Mouse (Mus musculus) neural tube, embryonic 12.5 days (tissue): ENCODE data around the gene Kdm5a. TPM values are rescaled to one million over a fixed set of nuclear protein-coding genes. Genes with fewer than 3 reads are reported as not detected.

Source experiments
- ATAC-seq: fragments of 200-750 bp; cut with Nextera tagmentation; 2 replicates; pipeline ENCODE4 v1.8.0; 2017; ENCODE audit warnings: low read depth, mild to moderate bottlenecking, moderate TSS enrichment, moderate library complexity; ENCODE audit not compliant: low FRiP score
- H3K27ac ChIP-seq: fragments of 300-500 bp; sonication (generic); 2 replicates; pipeline ENCODE4 v1.5.1; 2016
- H3K27me3 ChIP-seq: fragments of 300-500 bp; sonication (generic); replicated peaks from 2 replicates; pipeline ENCODE4 v1.6.1; 2016; ENCODE audit warnings: mild to moderate bottlenecking
- H3K36me3 ChIP-seq: fragments of 300-500 bp; sonication (generic); 2 replicates; pipeline ENCODE4 v1.6.1; 2016; ENCODE audit warnings: mild to moderate bottlenecking
- H3K4me1 ChIP-seq: fragments of 300-500 bp; sonication (generic); 2 replicates; pipeline ENCODE4 v1.6.1; 2016
- H3K4me2 ChIP-seq: fragments of 300-500 bp; sonication (generic); replicated peaks from 2 replicates; pipeline ENCODE4 v1.6.1; 2016; ENCODE audit warnings: mild to moderate bottlenecking
- H3K4me3 ChIP-seq: fragments of 300-500 bp; sonication (generic); 2 replicates; pipeline ENCODE4 v1.5.1; 2016
- H3K9ac ChIP-seq: fragments of 300-500 bp; sonication (generic); 2 replicates; pipeline ENCODE4 v1.6.1; 2016; ENCODE audit warnings: mild to moderate bottlenecking
- H3K9me3 ChIP-seq: fragments of 300-500 bp; sonication (generic); 2 replicates; pipeline ENCODE4 v1.6.1; 2016; ENCODE audit warnings: mild to moderate bottlenecking
- WGBS: fragments of 180-500 bp; shearing (Covaris S2); methylation state at CpG from one replicate; pipeline ENCODE4 v1.1.7; 2016; 5-methylcytosine and 5-hydroxymethylcytosine counted together
- polyA plus RNA-seq: library from polyadenylated mRNA; unstranded; fragments of >200 nt; fragmentation: Nextera tagmentation; extraction: Ambion mirVana; gene quantifications from 2 replicates; pipeline ENCODE4 v1.2.1, GENCODE M21; 2016

Kdm5a gene
- polyA plus RNA-seq, 1 experiment from 2014 or later = 51.4 TPM

DNA sequence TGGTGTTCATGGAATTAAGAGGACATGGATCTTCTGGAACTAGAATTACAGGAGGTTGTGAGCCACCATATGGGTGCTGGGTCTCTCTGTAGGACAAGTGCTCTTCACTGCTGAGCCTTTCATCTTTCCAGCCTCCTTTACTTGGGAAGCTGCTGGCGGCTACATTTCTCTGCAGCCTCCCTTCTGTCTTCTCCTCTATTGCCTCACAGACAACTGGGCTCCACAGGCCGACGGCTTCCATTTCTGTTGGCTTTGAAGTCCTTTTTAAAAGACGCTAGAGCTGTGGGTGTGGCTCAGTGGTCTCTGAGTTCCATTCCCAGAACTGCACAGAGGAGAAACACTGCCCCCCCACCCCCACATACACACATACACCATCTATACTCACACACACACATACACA lies 101.5 kb downstream of the Kdm5a start:
- Histone ChIP-seq H3K36me3 (no peaks in the 10 kb centered on the region), H3K9ac (no peak overlapping the region), H3K4me1 (peaks cover 17% of the 10 kb centered on the region), H3K4me2 (no peak overlapping the region), H3K27me3 (peaks cover 43% of the 10 kb centered on the region), H3K9me3 (no peaks in the 10 kb centered on the region), H3K4me3 (no peak overlapping the region), H3K27ac (no peak overlapping the region)
- no peak for ATAC-seq
- WGBS = 22% methylated on average over 4 of the region's 4 CpGs

DNA sequence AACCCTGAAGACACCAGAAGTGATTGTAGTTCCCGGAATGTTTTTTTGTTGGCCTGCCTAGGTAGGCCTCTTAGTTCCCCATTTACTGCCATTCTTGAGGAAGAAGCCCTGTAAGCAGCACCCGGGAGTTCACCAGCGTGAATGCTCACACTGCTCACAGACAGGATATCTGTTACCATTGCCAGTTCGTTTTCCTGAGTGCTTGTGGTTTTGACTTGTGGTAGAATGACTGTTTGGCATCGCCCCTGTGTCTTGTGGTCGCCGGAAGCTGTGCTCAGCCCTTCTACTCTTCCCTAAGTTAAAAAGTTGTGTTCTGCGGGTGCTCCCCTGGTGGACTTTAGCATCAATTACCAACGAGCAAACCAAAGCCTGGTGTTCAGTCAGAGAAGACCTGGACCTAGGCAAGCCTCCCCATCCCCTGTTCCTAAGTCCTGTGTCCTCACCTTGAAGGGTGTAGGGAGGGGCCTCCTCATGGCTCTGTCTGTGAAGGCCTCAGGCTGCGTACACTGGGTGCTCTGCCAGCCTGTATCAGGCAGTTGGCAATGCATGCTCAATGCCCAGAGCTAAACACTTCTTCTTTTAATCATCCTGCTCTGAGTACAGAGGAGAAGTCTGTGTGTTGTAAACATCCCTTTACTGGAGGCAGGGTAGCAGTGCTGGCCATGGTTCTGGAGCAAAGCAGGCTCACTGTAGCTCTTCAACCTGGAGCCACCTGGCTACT lies 102.8 kb downstream of the Kdm5a start:
- no peak overlapping the region for H3K9ac ChIP-seq
- H3K4me3 ChIP-seq = no peak overlapping the region
- no peaks in the 10 kb centered on the region for H3K36me3 ChIP-seq
- no peaks in the 10 kb centered on the region for H3K9me3 ChIP-seq
- H3K27me3 ChIP-seq = peaks cover 36% of the 10 kb centered on the region
- no peak for ATAC-seq
- no peak overlapping the region for H3K27ac ChIP-seq
- WGBS = 80% methylated on average over 10 of the region's 10 CpGs
- no peak overlapping the region for H3K4me2 ChIP-seq
- peaks cover 26% of the 10 kb centered on the region for H3K4me1 ChIP-seq

DNA sequence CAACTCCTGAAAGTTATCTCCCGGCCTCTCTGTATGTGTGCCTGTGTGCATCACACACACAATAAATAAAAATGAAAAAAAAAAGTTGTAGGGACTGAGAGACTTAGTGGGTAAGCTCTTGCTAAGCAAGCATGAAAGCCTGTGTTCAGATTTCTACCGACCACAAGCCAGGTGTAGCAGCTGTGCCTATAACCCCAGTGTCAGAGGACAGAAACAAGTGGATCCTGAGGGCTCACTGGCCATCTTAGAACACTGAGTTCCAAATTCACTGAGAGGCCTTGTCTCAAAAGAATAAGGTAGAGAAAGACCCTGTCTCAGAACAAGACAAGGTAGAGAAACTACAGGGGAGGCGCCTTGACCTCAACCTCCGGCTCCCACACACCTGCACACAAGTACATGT lies 104.3 kb downstream of the Kdm5a start:
- no peak overlapping the region for H3K4me3 ChIP-seq
- H3K27ac ChIP-seq = no peak overlapping the region
- ATAC-seq = no peak
- H3K36me3 ChIP-seq = no peaks in the 10 kb centered on the region
- 97% methylated on average over 4 of the region's 4 CpGs for WGBS
- peaks cover 41% of the 10 kb centered on the region for H3K4me1 ChIP-seq
- no peak overlapping the region for H3K4me2 ChIP-seq
- no peaks in the 10 kb centered on the region for H3K9me3 ChIP-seq
- no peak overlapping the region for H3K9ac ChIP-seq
- H3K27me3 ChIP-seq = peaks cover 22% of the 10 kb centered on the region

DNA sequence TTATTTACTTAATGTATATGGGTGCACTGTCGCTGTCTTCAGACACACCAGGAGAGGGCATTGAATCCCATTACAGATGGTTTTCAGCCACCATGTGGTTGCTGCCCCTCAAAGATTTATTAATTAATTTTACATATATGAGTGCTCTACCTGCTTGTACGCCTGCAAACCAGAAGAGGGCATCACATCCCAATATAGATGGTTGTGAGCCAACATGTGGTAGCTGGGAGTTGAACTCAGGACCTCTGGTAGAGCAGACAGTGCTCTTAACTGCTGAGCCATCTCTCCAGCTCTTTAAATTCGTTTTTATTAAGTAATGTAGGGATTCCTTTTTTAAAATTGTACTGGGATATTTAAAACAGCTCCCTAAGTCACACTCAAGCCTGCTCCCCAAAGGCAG lies 105.3 kb downstream of the Kdm5a start:
- Histone ChIP-seq H3K27me3 (peaks cover 13% of the 10 kb centered on the region), H3K9ac (no peak overlapping the region), H3K27ac (no peak overlapping the region), H3K36me3 (no peaks in the 10 kb centered on the region), H3K4me2 (no peak overlapping the region), H3K4me3 (no peak overlapping the region), H3K9me3 (no peaks in the 10 kb centered on the region), H3K4me1 (peaks cover 41% of the 10 kb centered on the region)
- no peak for ATAC-seq
- 78% methylated on average over 3 of the region's 3 CpGs for WGBS

DNA sequence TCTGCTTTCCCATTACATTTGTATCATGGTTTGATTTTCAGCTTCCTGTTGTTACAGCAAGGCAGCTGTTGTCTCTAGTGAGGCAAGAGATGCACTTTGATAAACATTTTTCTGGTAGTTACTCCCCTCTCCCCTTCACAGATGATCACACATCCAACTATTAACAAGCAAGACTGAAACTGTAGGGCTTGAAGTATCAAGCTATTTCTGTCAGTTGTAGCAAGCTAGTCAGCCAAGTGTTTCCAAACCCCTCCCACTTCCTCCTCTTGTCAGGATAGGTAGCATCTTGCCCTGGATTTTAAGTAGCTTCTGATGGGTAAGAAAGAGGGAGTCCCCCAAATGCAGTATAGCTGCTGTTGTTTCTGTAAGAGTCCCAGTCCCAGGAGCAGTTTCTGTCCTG lies 105.8 kb downstream of the Kdm5a start:
- Histone ChIP-seq H3K27me3 (peaks cover 8% of the 10 kb centered on the region), H3K9me3 (no peaks in the 10 kb centered on the region), H3K4me2 (no peak overlapping the region), H3K4me3 (no peak overlapping the region), H3K9ac (no peak overlapping the region), H3K4me1 (peaks cover 39% of the 10 kb centered on the region), H3K27ac (no peak overlapping the region), H3K36me3 (no peaks in the 10 kb centered on the region)
- ATAC-seq = no peak

DNA sequence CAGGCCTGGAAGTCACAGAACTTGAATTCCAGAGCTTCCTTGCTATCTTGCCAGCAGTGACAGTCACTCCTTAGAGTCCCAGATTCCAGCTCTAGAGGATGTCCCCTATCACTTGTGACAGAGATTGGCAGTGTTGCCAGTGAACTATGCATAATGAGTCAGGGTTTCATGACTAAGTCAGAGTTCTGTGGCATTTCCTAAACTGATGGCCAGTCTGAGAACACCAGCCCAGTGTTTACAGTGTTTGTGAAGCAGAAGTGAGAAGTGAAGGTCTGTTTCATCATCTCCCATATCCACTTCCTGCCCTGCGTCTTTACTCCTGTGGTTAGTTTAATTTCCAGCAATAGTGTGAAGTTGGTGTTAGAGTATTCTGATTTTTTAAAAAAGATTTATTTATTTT lies 106.7 kb downstream of the Kdm5a start:
- 87% methylated on average over 1 of the region's 1 CpGs for WGBS
- peaks cover under 1% of the 10 kb centered on the region; the same call in 1 of the 2 replicates for H3K27me3 ChIP-seq
- no peaks in the 10 kb centered on the region for H3K36me3 ChIP-seq
- no peak overlapping the region for H3K4me3 ChIP-seq
- ATAC-seq = no peak
- H3K9me3 ChIP-seq = no peaks in the 10 kb centered on the region
- H3K4me2 ChIP-seq = no peak overlapping the region
- no peak overlapping the region for H3K9ac ChIP-seq
- H3K27ac ChIP-seq = no peak overlapping the region
- peaks cover 37% of the 10 kb centered on the region for H3K4me1 ChIP-seq

DNA sequence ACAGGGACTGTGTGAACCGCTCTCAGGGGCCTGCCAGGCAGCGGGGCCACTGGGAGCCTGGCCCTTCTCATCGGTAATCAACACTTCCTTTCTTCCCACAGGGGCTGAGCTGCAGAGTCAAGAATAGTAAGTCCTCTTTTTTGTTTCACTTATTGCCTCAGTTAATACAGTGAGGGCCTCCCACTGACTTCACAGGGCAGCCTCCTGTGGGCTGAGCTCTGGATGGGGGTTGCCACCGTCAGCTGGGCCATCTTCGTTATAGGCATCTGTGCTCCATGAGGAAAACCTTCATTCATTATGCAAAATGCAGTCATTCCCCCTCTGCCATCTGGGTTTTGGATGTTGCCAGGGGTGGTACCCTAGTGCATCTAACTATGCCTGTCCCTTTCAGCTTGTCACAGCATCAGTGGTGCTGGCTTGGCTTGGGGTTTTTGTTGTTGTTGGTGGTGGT lies 108.1 kb downstream of the Kdm5a start:
- H3K4me3 ChIP-seq = no peak overlapping the region
- WGBS = 1% methylated on average over 5 of the region's 5 CpGs
- no peak overlapping the region for H3K9ac ChIP-seq

DNA sequence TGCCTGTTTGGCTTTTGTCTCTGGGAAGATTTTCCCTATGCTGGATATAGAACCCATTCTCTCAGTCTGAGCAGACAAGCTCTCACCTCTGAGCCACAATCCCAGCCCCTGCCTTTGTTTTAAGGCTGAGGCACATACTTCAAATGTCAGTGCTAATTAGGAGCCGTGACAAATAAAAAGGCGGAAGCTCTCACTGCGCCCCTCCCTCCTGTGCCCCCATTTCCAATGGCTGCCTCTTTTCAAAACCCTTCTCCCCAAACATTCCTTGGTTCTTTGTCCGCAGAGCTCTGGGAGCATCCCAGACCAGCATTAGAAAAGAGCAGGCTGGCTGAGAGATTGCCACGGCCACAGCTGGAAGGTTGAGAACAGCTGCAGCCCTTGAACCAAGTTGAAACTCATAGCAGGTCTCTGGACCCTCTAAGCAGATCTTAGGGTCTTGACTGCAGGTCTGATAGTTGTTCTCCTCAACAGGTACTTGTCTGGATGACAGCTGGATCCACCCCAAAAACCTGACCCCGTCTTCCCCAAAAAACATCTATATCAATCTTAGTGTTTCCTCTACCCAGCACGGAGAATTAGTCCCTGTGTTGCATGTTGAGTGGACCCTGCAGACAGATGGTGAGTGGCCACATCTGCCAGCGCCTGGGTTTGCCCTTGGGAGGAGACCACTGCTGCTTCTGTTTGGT lies 108.7 kb downstream of the Kdm5a start:
- 11% methylated on average over 8 of the region's 8 CpGs for WGBS
- peak; percentile 79 for ATAC-seq
- H3K27me3 ChIP-seq = no peaks in the 10 kb centered on the region
- H3K4me1 ChIP-seq = peaks cover 37% of the 10 kb centered on the region
- H3K9ac ChIP-seq = no peak overlapping the region
- H3K36me3 ChIP-seq = no peaks in the 10 kb centered on the region
- H3K9me3 ChIP-seq = no peaks in the 10 kb centered on the region
- peak overlapping the region; percentile 42 for H3K4me2 ChIP-seq
- H3K4me3 ChIP-seq = no peak overlapping the region
- H3K27ac ChIP-seq = peak overlapping the region; percentile 82

More for the DNA sequence above, 108.1 kb downstream of the Kdm5a start:
- Histone ChIP-seq H3K4me2 (peak overlapping the region; percentile 42), H3K27me3 (no peaks in the 10 kb centered on the region), H3K9me3 (no peaks in the 10 kb centered on the region), H3K36me3 (no peaks in the 10 kb centered on the region), H3K4me1 (peaks cover 37% of the 10 kb centered on the region), H3K27ac (peak overlapping the region; percentile 82)
- ATAC-seq = peak; percentile 89

DNA sequence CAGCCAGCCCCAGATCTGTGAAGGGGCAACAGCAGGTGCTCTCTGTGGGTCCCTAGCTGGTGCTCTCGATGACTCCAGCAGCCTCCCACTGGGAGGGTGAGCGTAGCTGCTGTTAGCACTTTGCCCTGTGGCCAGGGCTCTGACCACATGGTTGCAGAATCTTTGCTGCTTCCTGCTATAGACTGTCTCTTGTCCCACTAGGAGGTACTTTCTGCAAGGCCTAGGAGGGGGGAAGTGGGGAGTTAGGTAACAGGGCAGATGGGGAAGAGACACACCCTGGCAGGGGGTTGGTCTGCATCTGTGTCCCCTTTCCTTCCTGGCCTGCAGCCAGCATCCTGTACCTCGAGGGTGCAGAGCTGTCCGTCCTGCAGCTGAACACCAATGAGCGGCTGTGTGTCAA lies 109.5 kb downstream of the Kdm5a start:
- ATAC-seq = peak; percentile 30; the same call in 1 of the 2 replicates
- Histone ChIP-seq H3K9ac (no peak overlapping the region), H3K9me3 (no peaks in the 10 kb centered on the region), H3K4me1 (peaks cover 37% of the 10 kb centered on the region), H3K4me2 (0 out of 2 replicates have a peak overlapping the region, but pooled peaks have one; percentile 20), H3K36me3 (peaks cover 5% of the 10 kb centered on the region), H3K4me3 (no peak overlapping the region), H3K27ac (peak overlapping the region; percentile 62; the same call in 1 of the 2 replicates), H3K27me3 (no peaks in the 10 kb centered on the region)
- 27% methylated on average over 5 of the region's 5 CpGs for WGBS

DNA sequence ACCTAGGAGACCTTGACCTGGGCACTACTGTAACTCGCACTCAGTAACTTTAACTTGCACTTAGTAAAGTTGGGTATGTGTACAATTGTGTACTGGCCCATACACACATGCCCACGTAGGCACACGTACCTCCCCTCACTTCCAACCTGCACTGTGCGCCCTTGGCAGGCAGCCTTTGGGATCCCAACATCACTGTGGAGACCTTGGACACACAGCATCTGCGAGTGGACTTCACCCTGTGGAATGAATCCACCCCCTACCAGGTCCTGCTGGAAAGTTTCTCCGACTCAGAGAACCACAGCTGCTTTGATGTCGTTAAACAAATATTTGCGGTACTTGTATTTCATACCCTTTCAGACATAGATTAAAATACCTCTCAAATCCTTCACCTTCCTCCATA lies 111.4 kb downstream of the Kdm5a start:
- WGBS = 83% methylated on average over 8 of the region's 8 CpGs

DNA sequence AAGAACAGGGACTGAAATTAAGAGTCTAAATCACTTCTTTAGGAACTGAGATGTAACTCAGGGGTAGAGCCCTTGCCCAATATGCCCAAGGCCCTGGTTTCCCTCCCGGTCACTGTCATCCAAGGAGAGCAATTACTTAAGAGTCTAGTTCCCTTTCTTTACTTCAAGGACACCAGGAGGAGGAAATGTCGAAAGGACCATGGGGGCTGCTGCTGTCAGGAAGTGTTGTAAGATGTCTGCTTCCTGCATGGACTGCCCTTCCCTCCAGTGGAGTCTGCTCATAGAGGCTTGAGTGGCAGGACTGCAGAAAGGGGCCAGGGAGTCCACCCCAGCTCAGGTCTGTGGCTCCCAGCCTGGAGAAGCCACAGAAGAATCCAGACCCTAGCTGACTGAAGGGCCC lies 115.4 kb downstream of the Kdm5a start:
- peaks cover 2% of the 10 kb centered on the region; the same call in 1 of the 2 replicates for H3K4me1 ChIP-seq
- 86% methylated on average over 2 of the region's 2 CpGs for WGBS
- no peak overlapping the region for H3K4me2 ChIP-seq
- no peak overlapping the region for H3K9ac ChIP-seq
- ATAC-seq = no peak
- H3K36me3 ChIP-seq = peaks cover 30% of the 10 kb centered on the region
- H3K27me3 ChIP-seq = no peaks in the 10 kb centered on the region
- H3K4me3 ChIP-seq = no peak overlapping the region
- H3K27ac ChIP-seq = no peak overlapping the region
- H3K9me3 ChIP-seq = no peaks in the 10 kb centered on the region

More for the DNA sequence above, 111.4 kb downstream of the Kdm5a start:
- Histone ChIP-seq H3K9me3 (no peaks in the 10 kb centered on the region), H3K4me1 (peaks cover 37% of the 10 kb centered on the region), H3K4me2 (no peak overlapping the region), H3K4me3 (no peak overlapping the region), H3K27me3 (no peaks in the 10 kb centered on the region), H3K27ac (no peak overlapping the region), H3K9ac (no peak overlapping the region), H3K36me3 (peaks cover 13% of the 10 kb centered on the region)
- ATAC-seq = no peak

DNA sequence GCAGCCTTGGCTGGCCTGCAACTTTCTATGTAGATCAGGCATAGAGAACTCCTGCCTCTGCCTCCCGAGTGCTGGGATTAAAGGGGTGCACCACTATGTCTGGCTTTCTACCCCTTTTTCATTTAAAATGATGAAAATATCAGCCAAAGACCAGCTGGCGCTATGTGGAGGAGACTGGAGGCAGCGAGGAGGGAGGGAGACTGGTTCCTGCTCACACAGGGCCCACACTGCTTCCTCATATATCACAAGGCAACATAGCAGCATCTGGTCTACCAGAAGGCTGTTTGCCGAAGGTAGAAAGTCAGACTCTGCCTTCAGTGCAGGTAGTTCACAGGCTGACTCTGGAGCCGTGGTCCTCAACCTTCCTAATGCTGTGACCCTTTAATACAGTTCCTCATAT lies 116.4 kb downstream of the Kdm5a start:
- no peaks in the 10 kb centered on the region for H3K27me3 ChIP-seq
- no peaks in the 10 kb centered on the region for H3K4me1 ChIP-seq
- 91% methylated on average over 5 of the region's 5 CpGs for WGBS
- H3K4me2 ChIP-seq = no peak overlapping the region
- peaks cover 30% of the 10 kb centered on the region for H3K36me3 ChIP-seq
- H3K4me3 ChIP-seq = no peak overlapping the region
- no peak overlapping the region for H3K9ac ChIP-seq
- ATAC-seq = no peak
- H3K27ac ChIP-seq = no peak overlapping the region
- H3K9me3 ChIP-seq = no peaks in the 10 kb centered on the region
